In the genomic region with DNA sequence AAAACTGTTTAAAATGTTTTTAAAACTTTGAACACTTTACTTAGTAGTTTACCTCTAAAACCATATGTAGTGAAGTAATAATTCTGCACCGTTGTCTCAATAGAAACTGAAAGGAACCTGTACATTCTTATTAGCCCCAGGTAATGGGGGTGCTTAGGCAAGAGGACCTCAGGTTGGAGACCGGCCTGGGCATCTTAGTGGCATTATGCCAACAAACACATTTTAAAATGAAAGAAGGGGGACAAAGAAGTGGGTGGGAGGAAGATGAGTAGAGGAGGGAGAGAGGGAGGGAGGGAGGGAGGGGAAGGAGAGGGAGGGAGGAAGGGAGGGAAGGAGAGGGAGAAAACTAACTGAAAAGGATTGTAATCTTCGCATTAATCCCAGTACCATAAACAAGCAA, we compare ENCODE assay signal across 8 mouse cellular contexts. TPM values are rescaled to one million over a fixed set of nuclear protein-coding genes. Genes with fewer than 3 reads are reported as not detected.
A peak's percentile ranks its signal among the peaks of the same experiment; 100 is the strongest.
DNase-seq lines count a peak whose midpoint lies in the region; ATAC-seq and TF ChIP-seq lines count a peak whose summit lies in the region.

No protein-coding gene starts in this region.

- H3K4me2 ChIP-seq in hindbrain, embryonic 15.5 days = peak overlapping the region; percentile 70
- H3K4me2 ChIP-seq in midbrain, embryonic 14.5 days (ENCODE audit: low read length) = peak overlapping the region; percentile 80

- 3% methylated on average over 3 of the region's 3 CpGs for WGBS in hindbrain, embryonic 15.5 days
- under 1% methylated on average over 3 of the region's 3 CpGs for WGBS in midbrain, embryonic 14.5 days

- no peak for TF ChIP-seq POLR2A in cortical plate, adult 2 months (IDR thresholded peaks at IDR 0.05; ENCODE audit: extremely low read depth, insufficient read depth, low read length)

- no peaks in the 10 kb centered on the region for H3K9me3 ChIP-seq in hindbrain, embryonic 15.5 days
- H3K9me3 ChIP-seq in midbrain, embryonic 14.5 days (ENCODE audit: control insufficient read depth, low read length) = no peaks in the 10 kb centered on the region

- ATAC-seq in hindbrain, embryonic 15.5 days (ENCODE audit: low FRiP score, low read depth) = no peak
- ATAC-seq in midbrain, embryonic 14.5 days (ENCODE audit: low FRiP score, low TSS enrichment) = peak; percentile 40

- no peaks in the 10 kb centered on the region for H3K27me3 ChIP-seq in hindbrain, embryonic 15.5 days
- no peaks in the 10 kb centered on the region for H3K27me3 ChIP-seq in midbrain, embryonic 14.5 days (ENCODE audit: control insufficient read depth, insufficient read depth, low read length)

- DNase-seq in kidney, postnatal 36 days = peak; percentile 8 to 13
- no peak for DNase-seq in kidney, adult 18-20 months
- no peak for DNase-seq in midbrain, embryonic 14.5 days
- DNase-seq in frontal cortex, postnatal 10 days (ENCODE audit: low spot score in 2 of 2) = no peak
- DNase-seq in frontal cortex, postnatal 14 days (ENCODE audit: low spot score in 2 of 2) = no peak
- DNase-seq in layer of hippocampus, postnatal 36 days = no peak

- H3K36me3 ChIP-seq in hindbrain, embryonic 15.5 days = no peaks in the 10 kb centered on the region
- H3K36me3 ChIP-seq in midbrain, embryonic 14.5 days (ENCODE audit: control insufficient read depth, insufficient read depth, low read length) = 0 out of 2 replicates have a peak, but pooled peaks cover 4% of the 10 kb centered on the region

- H3K27ac ChIP-seq in cortical plate, adult 2 months (ENCODE audit: insufficient read depth, low read length) = no peak overlapping the region
- H3K27ac ChIP-seq in hindbrain, embryonic 15.5 days (replicated peaks) = peak overlapping the region; percentile 79
- H3K27ac ChIP-seq in midbrain, embryonic 14.5 days (replicated peaks; ENCODE audit: low read depth, low read length) = no peak overlapping the region

- peak overlapping the region; percentile 85 for H3K4me3 ChIP-seq in cortical plate, adult 2 months (ENCODE audit: insufficient read depth, low read length)
- H3K4me3 ChIP-seq in hindbrain, embryonic 15.5 days = peak overlapping the region; percentile 71
- H3K4me3 ChIP-seq in midbrain, embryonic 14.5 days (replicated peaks; ENCODE audit: low read depth, low read length) = peak overlapping the region; percentile 66

- H3K4me1 ChIP-seq in cortical plate, adult 2 months (ENCODE audit: control insufficient read depth, insufficient read depth, low read length) = no peaks in the 10 kb centered on the region
- peaks cover 10% of the 10 kb centered on the region for H3K4me1 ChIP-seq in hindbrain, embryonic 15.5 days (replicated peaks)
- H3K4me1 ChIP-seq in midbrain, embryonic 14.5 days (ENCODE audit: control insufficient read depth, insufficient read depth, low read length) = peaks cover 8% of the 10 kb centered on the region; the same call in 1 of the 2 replicates

- H3K9ac ChIP-seq in hindbrain, embryonic 15.5 days = peak overlapping the region; percentile 62
- H3K9ac ChIP-seq in midbrain, embryonic 14.5 days (replicated peaks; ENCODE audit: low read length) = peak overlapping the region; percentile 79

- no peak for TF ChIP-seq CTCF in cortical plate, adult 2 months (IDR thresholded peaks at IDR 0.05; ENCODE audit: extremely low read depth, insufficient read depth, low read length)

RNA-seq across cellular contexts. Expression of a gene that starts 0.4 kb away (rescaled TPM):
- polyA plus RNA-seq in cortical plate, adult 2 months (2012; rRNA removed) = 12.1 and 12.8 TPM in 2 replicates
- polyA plus RNA-seq in hindbrain, embryonic 15.5 days (2015; fragmentation: Nextera tagmentation; extraction: Ambion mirVana) = 9.5 and 10.5 TPM in 2 replicates
- 11.1 and 11.9 TPM in 2 replicates for polyA plus RNA-seq in midbrain, embryonic 14.5 days (2014; fragmentation: Nextera tagmentation; extraction: Ambion mirVana)
- 10 to 100 TPM; 13.2 to 16.2 TPM for total RNA-seq in layer of hippocampus, postnatal 36 days (2021)

RNA-seq across cellular contexts. Expression of a gene that starts 37.0 kb away (rescaled TPM):
- polyA plus RNA-seq in cortical plate, adult 2 months (2012; rRNA removed) = 0.81 and 1.1 TPM in 2 replicates
- polyA plus RNA-seq in hindbrain, embryonic 15.5 days (2015; fragmentation: Nextera tagmentation; extraction: Ambion mirVana) = 1.8 and 2.7 TPM in 2 replicates
- polyA plus RNA-seq in midbrain, embryonic 14.5 days (2014; fragmentation: Nextera tagmentation; extraction: Ambion mirVana) = 0.97 and 1.2 TPM in 2 replicates
- 1 to 10 TPM in 1 of 2 experiments, under 1 TPM in 1; 0.87 to 1.3 TPM for total RNA-seq in layer of hippocampus, postnatal 36 days (2021)

RNA-seq across cellular contexts. Expression of a gene that starts 37.4 kb away (rescaled TPM):
- 0.08 TPM in 1 of 2 replicates, not detected in the other for polyA plus RNA-seq in cortical plate, adult 2 months (2012; rRNA removed)
- polyA plus RNA-seq in hindbrain, embryonic 15.5 days (2015; fragmentation: Nextera tagmentation; extraction: Ambion mirVana) = 0.22 and 0.47 TPM in 2 replicates
- polyA plus RNA-seq in midbrain, embryonic 14.5 days (2014; fragmentation: Nextera tagmentation; extraction: Ambion mirVana) = 0.39 TPM in 1 of 2 replicates, not detected in the other
- under 1 TPM; 0.60 to 0.73 TPM for total RNA-seq in layer of hippocampus, postnatal 36 days (2021)

RNA-seq across cellular contexts. Expression of a gene that starts 38.3 kb away (rescaled TPM):
- polyA plus RNA-seq in cortical plate, adult 2 months (2012; rRNA removed) = 0.06 TPM in 2 replicates
- 0.08 and 0.14 TPM in 2 replicates for polyA plus RNA-seq in hindbrain, embryonic 15.5 days (2015; fragmentation: Nextera tagmentation; extraction: Ambion mirVana)
- 0.09 and 0.45 TPM in 2 replicates for polyA plus RNA-seq in midbrain, embryonic 14.5 days (2014; fragmentation: Nextera tagmentation; extraction: Ambion mirVana)
- under 1 TPM in 1 of 2 experiments, not detected in 1; 0.07 TPM for total RNA-seq in layer of hippocampus, postnatal 36 days (2021)

Comparison
In these comparisons a context has a peak if more than half of its experiments do, and no peak if none do; other contexts are left out.
1. DNase-seq: peak in kidney, postnatal 36 days (2 of 2); none in kidney, adult 18-20 months (single experiment), midbrain, embryonic 14.5 days (single experiment), frontal cortex, postnatal 10 days (0 of 2), frontal cortex, postnatal 14 days (0 of 2) and layer of hippocampus, postnatal 36 days (0 of 2).
2. Peak in every context shown above with its lines, with median percentiles within 50 percentile points of each other: H3K4me3 ChIP-seq.